Mouse (Mus musculus): ENCODE measurements around the gene Frmd4a. TPM values are rescaled to one million over a fixed set of nuclear protein-coding genes. Genes with fewer than 3 reads are reported as not detected.

Gene Frmd4a
- polyA plus RNA-seq (2017; shearing (Covaris generic)) = 1 to 10 TPM; 1.8 to 5.0 TPM

GRCm38 (mm10) chr2:4017528-4018288 lies at the start of gene Frmd4a:
TSS of gene Frmd4a (plus strand) at chr2:4017717.

GRCm38 (mm10) chr2:4651500-4652285 lies 634.2 kb downstream of the Frmd4a start, which contains the start of gene Prpf18:
TSS of gene Prpf18 (minus strand) at chr2:4652113.

Measured in inflammation-experienced regulatory T-cells (primary cell).